In genomic region chr7:65507341-65507740, GRCm38 (mm10) we compare ENCODE assay signal across 23 mouse cellular contexts. TPM values are rescaled to one million over a fixed set of nuclear protein-coding genes. Genes with fewer than 3 reads are reported as not detected.
DNase-seq lines count a peak whose midpoint lies in the region; ATAC-seq and TF ChIP-seq lines count a peak whose summit lies in the region.
"Had no signal": no experiment of that assay in that cellular context is flagged by ENCODE, and none has a peak within 500 bp of the region (broad histone marks: within the 10 kb centered on the region; RNA-seq: fewer than 3 reads in every experiment).

No protein-coding gene starts in this region.

- no peak overlapping the region for H3K4me2 ChIP-seq in stomach, embryonic 16.5 days (ENCODE audit: low read depth, low read length)
- H3K4me2 ChIP-seq in stomach, postnatal 0 days (replicated peaks; ENCODE audit: low read depth) = no peak overlapping the region
- peak overlapping the region; percentile 21 for H3K4me2 ChIP-seq in intestine, embryonic 15.5 days (replicated peaks)
- peak overlapping the region; percentile 43; the same call in 1 of the 2 replicates for H3K4me2 ChIP-seq in intestine, postnatal 0 days (replicated peaks; ENCODE audit: low read depth)
- H3K4me2 ChIP-seq: embryonic facial prominence, embryonic 13.5 days; embryonic facial prominence, embryonic 15.5 days; forebrain, embryonic 12.5 days had no signal

- 57% methylated on average over 5 of the region's 5 CpGs for WGBS in stomach, embryonic 16.5 days
- WGBS in stomach, postnatal 0 days = 43% methylated on average over 5 of the region's 5 CpGs
- WGBS in intestine, embryonic 15.5 days = 53% methylated on average over 5 of the region's 5 CpGs
- WGBS in intestine, postnatal 0 days = 45% methylated on average over 5 of the region's 5 CpGs

- H3K4me1 ChIP-seq in stomach, embryonic 16.5 days (ENCODE audit: control insufficient read depth, insufficient read depth, low read length) = no peaks in the 10 kb centered on the region
- H3K4me1 ChIP-seq in stomach, postnatal 0 days (replicated peaks; ENCODE audit: control insufficient read depth, insufficient read depth) = no peaks in the 10 kb centered on the region
- 0 out of 2 replicates have a peak, but pooled peaks cover 2% of the 10 kb centered on the region for H3K4me1 ChIP-seq in intestine, embryonic 15.5 days (replicated peaks)
- H3K4me1 ChIP-seq in intestine, postnatal 0 days (replicated peaks; ENCODE audit: control insufficient read depth, insufficient read depth, low read length) = no peaks in the 10 kb centered on the region
- H3K4me1 ChIP-seq: embryonic facial prominence, embryonic 13.5 days; embryonic facial prominence, embryonic 15.5 days had no signal

- no peak overlapping the region for H3K9ac ChIP-seq in stomach, embryonic 16.5 days (ENCODE audit: low read length)
- no peak overlapping the region for H3K9ac ChIP-seq in stomach, postnatal 0 days (ENCODE audit: low read length)
- no peak overlapping the region for H3K9ac ChIP-seq in intestine, embryonic 15.5 days
- no peak overlapping the region for H3K9ac ChIP-seq in intestine, postnatal 0 days (ENCODE audit: low read depth, low read length)
- H3K9ac ChIP-seq: embryonic facial prominence, embryonic 13.5 days; embryonic facial prominence, embryonic 15.5 days; forebrain, embryonic 12.5 days had no signal

- H3K27me3 ChIP-seq in stomach, embryonic 16.5 days (ENCODE audit: control insufficient read depth, insufficient read depth, low read length) = no peaks in the 10 kb centered on the region
- no peaks in the 10 kb centered on the region for H3K27me3 ChIP-seq in stomach, postnatal 0 days (ENCODE audit: control insufficient read depth, insufficient read depth, low read length)
- H3K27me3 ChIP-seq in intestine, embryonic 15.5 days (replicated peaks) = no peaks in the 10 kb centered on the region
- H3K27me3 ChIP-seq in intestine, postnatal 0 days (replicated peaks; ENCODE audit: control insufficient read depth, insufficient read depth, low read length) = no peaks in the 10 kb centered on the region
- H3K27me3 ChIP-seq: embryonic facial prominence, embryonic 13.5 days; embryonic facial prominence, embryonic 15.5 days; forebrain, embryonic 12.5 days had no signal

- H3K4me3 ChIP-seq in stomach, embryonic 16.5 days (replicated peaks; ENCODE audit: low read length) = no peak overlapping the region
- no peak overlapping the region for H3K4me3 ChIP-seq in stomach, postnatal 0 days (ENCODE audit: low read depth, low read length)
- H3K4me3 ChIP-seq in intestine, embryonic 15.5 days (replicated peaks) = no peak overlapping the region
- no peak overlapping the region for H3K4me3 ChIP-seq in intestine, postnatal 0 days (ENCODE audit: low read depth, low read length)
- H3K4me3 ChIP-seq: embryonic facial prominence, embryonic 13.5 days; embryonic facial prominence, embryonic 15.5 days; erythroblast, embryonic 14.5 days; forebrain, embryonic 10.5 days; forebrain, embryonic 12.5 days had no signal

- no peak for TF ChIP-seq CTCF in stomach, postnatal 0 days (IDR thresholded peaks at IDR 0.05; ENCODE audit: low read depth)
- TF ChIP-seq CTCF in intestine, postnatal 0 days (IDR thresholded peaks at IDR 0.05; ENCODE audit: low read depth) = no peak

- peak; percentile 33; the same call in 1 of the 2 replicates for ATAC-seq in stomach, embryonic 16.5 days (ENCODE audit: insufficient read depth, low FRiP score)
- ATAC-seq in stomach, postnatal 0 days (ENCODE audit: low FRiP score, low TSS enrichment) = no peak
- peak; percentile 94 for ATAC-seq in intestine, embryonic 15.5 days
- ATAC-seq in intestine, postnatal 0 days = peak; percentile 79
- ATAC-seq: forebrain, embryonic 14.5 days had no signal

- no peaks in the 10 kb centered on the region for H3K9me3 ChIP-seq in stomach, embryonic 16.5 days (replicated peaks; ENCODE audit: control insufficient read depth, low read length)
- no peaks in the 10 kb centered on the region for H3K9me3 ChIP-seq in stomach, postnatal 0 days (ENCODE audit: control insufficient read depth, low read length)
- no peaks in the 10 kb centered on the region for H3K9me3 ChIP-seq in intestine, embryonic 15.5 days
- H3K9me3 ChIP-seq in intestine, postnatal 0 days (ENCODE audit: control insufficient read depth) = no peaks in the 10 kb centered on the region
- H3K9me3 ChIP-seq: embryonic facial prominence, embryonic 13.5 days; embryonic facial prominence, embryonic 15.5 days; forebrain, embryonic 10.5 days; forebrain, embryonic 12.5 days had no signal

- intact Hi-C loops in left cerebral cortex, postnatal 36 days (cut with DNase I) = no loop called here

- no peak for TF ChIP-seq EP300 in stomach, postnatal 0 days (optimal IDR thresholded peaks at IDR 0.05)

- no peak for DNase-seq in stomach, postnatal 0 days (ENCODE audit: low spot score)
- no peak for DNase-seq in left cerebral cortex, postnatal 36 days (ENCODE audit: low spot score in 2 of 2)
- DNase-seq in spleen, postnatal 14 days (ENCODE audit: low spot score in 2 of 2) = no peak
- DNase-seq: adrenal gland, adult 2 months; adrenal gland, postnatal 10 days; adrenal gland, postnatal 25 days; cerebellum, adult 11 months; cerebellum, adult 18-20 months; cerebellum, adult 8-10 months; cerebellum, adult 9-11 months; cerebellum, postnatal 14 days; cerebellum, postnatal 36 days; embryo, embryonic 11 days had no signal

- H3K27ac ChIP-seq in stomach, embryonic 16.5 days (ENCODE audit: low read length) = no peak overlapping the region
- H3K27ac ChIP-seq in stomach, postnatal 0 days (replicated peaks) = no peak overlapping the region
- no peak overlapping the region for H3K27ac ChIP-seq in intestine, embryonic 15.5 days
- no peak overlapping the region for H3K27ac ChIP-seq in intestine, postnatal 0 days (ENCODE audit: low read depth, low read length)
- H3K27ac ChIP-seq: embryonic facial prominence, embryonic 13.5 days; embryonic facial prominence, embryonic 15.5 days; forebrain, embryonic 10.5 days; forebrain, embryonic 12.5 days had no signal

- no peaks in the 10 kb centered on the region for H3K36me3 ChIP-seq in stomach, embryonic 16.5 days (ENCODE audit: control insufficient read depth, insufficient read depth, low read length)
- H3K36me3 ChIP-seq in stomach, postnatal 0 days (ENCODE audit: control insufficient read depth, insufficient read depth, low read length) = no peaks in the 10 kb centered on the region
- no peaks in the 10 kb centered on the region for H3K36me3 ChIP-seq in intestine, embryonic 15.5 days
- H3K36me3 ChIP-seq in intestine, postnatal 0 days (ENCODE audit: control insufficient read depth, insufficient read depth) = no peaks in the 10 kb centered on the region
- H3K36me3 ChIP-seq: embryonic facial prominence, embryonic 13.5 days; embryonic facial prominence, embryonic 15.5 days; forebrain, embryonic 10.5 days; forebrain, embryonic 12.5 days had no signal

RNA-seq across cellular contexts. Expression of gene Tjp1, which starts 20.2 kb away (rescaled TPM):
- polyA plus RNA-seq in stomach, embryonic 16.5 days (2015; fragmentation: Nextera tagmentation; extraction: Ambion mirVana) = 21.1 and 22.1 TPM in 2 replicates
- 12.6 and 13.0 TPM in 2 replicates for polyA plus RNA-seq in stomach, postnatal 0 days (2015; fragmentation: Nextera tagmentation; extraction: Ambion mirVana)
- polyA plus RNA-seq in intestine, embryonic 15.5 days (2015; fragmentation: Nextera tagmentation; extraction: Ambion mirVana) = 26.4 TPM in 2 replicates
- 9.7 and 10.5 TPM in 2 replicates for polyA plus RNA-seq in intestine, postnatal 0 days (2015; fragmentation: Nextera tagmentation; extraction: Ambion mirVana)
- 100 to 1,000 TPM; 121 to 161 TPM for total RNA-seq in left cerebral cortex, postnatal 36 days (2021)
- total RNA-seq: MEL had no signal

Comparison
In these comparisons a context has a peak if more than half of its experiments do, and no peak if none do; other contexts are left out.
1. H3K4me2 ChIP-seq: peak in intestine, embryonic 15.5 days (single experiment) and intestine, postnatal 0 days (single experiment); none in stomach, embryonic 16.5 days (single experiment) and stomach, postnatal 0 days (single experiment).